ENCODE assay signal across 18 mouse cellular contexts in the genomic region with DNA sequence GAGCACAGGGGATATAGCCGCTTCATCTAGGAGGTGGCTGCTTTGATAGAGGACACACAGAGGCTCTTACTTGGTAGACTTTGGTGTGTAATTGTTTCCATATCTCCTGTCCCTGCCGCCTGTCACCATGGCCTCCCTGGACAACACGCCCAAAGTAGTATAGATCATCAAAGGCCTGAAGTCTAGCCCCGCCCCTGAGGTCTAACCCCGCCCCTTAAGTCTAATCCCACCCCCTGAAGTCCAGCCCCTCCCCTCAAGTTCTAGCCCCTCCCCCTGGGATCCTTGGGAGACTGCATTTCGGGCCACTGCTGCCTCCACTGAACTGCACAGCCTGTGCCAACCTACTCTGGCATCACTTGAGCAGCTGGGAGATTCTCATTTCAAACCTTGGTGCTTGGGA. TPM values are rescaled to one million over a fixed set of nuclear protein-coding genes. Genes with fewer than 3 reads are reported as not detected.
"Had no signal": no experiment of that assay in that cellular context is flagged by ENCODE, and none has a peak within 500 bp of the region (broad histone marks: within the 10 kb centered on the region; RNA-seq: fewer than 3 reads in every experiment).

No protein-coding gene starts in this region.

- DNase-seq: lung, adult 18-20 months; lung, embryonic 14.5 days; lung, postnatal 10 days; lung, postnatal 4 days; retina, postnatal 1 day; right cerebral cortex, adult 18-20 months; right cerebral cortex, postnatal 25 days; thymus, adult 2 months; thymus, postnatal 25 days; thymus, postnatal 4 days had no signal

- H3K4me2 ChIP-seq: liver, embryonic 15.5 days; lung, embryonic 14.5 days; midbrain, embryonic 11.5 days; midbrain, embryonic 13.5 days; neural tube, embryonic 13.5 days; neural tube, embryonic 15.5 days; stomach, embryonic 15.5 days had no signal

- H3K27me3 ChIP-seq: stomach, embryonic 15.5 days had no signal

- H3K36me3 ChIP-seq: liver, embryonic 15.5 days; midbrain, embryonic 13.5 days; neural tube, embryonic 13.5 days; neural tube, embryonic 15.5 days; stomach, embryonic 15.5 days had no signal

- H3K4me1 ChIP-seq: liver, embryonic 15.5 days had no signal

- H3K9ac ChIP-seq: liver, embryonic 15.5 days; lung, embryonic 14.5 days; midbrain, embryonic 13.5 days; neural tube, embryonic 13.5 days; neural tube, embryonic 15.5 days; stomach, embryonic 15.5 days had no signal

- H3K27ac ChIP-seq: liver, embryonic 15.5 days; neural tube, embryonic 13.5 days; stomach, embryonic 15.5 days; stomach, postnatal 0 days had no signal

- H3K9me3 ChIP-seq: liver, embryonic 15.5 days; midbrain, embryonic 13.5 days; neural tube, embryonic 13.5 days; neural tube, embryonic 15.5 days; stomach, embryonic 15.5 days had no signal

- H3K4me3 ChIP-seq: liver, embryonic 15.5 days; midbrain, embryonic 13.5 days; myocyte; neural tube, embryonic 13.5 days; neural tube, embryonic 15.5 days; stomach, embryonic 15.5 days had no signal

RNA-seq across cellular contexts. Expression of gene Jph3, which starts 10.5 kb away (rescaled TPM):
- polyA plus RNA-seq: myocyte had no signal
